Mouse (Mus musculus): ENCODE measurements around the gene Car8. TPM values are rescaled to one million over a fixed set of nuclear protein-coding genes. Genes with fewer than 3 reads are reported as not detected.
"Not testable (repeated sequence)": the region's sequence is repeated elsewhere in the genome, so short reads cannot be mapped to it uniquely, and the experiment has no call there.

Car8 gene
- polyA plus RNA-seq, 1 experiment from 2014 or later: 2.3 TPM

DNA sequence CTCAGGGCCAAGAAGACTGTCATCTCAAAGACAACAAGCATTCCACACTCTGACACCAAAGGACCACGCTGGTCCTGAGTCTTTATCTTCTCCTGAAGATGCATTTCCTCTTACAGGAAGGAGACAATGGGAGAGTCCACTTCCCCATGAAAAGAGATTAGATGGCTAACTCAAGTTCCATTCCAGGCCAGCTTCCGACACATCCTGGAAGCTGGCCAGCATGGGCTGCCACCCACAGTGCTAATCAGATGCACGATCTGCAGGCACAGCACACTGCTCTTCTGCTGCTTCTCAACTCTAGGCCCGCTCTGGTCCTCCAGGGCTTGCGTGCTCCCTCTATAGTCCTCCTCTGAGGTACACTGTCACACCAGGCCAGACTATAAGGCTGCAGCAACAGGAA, 40.8 kb downstream of the Car8 start:
- Histone ChIP-seq H3K4me1 (replicated peaks; ENCODE audit: control insufficient read depth, insufficient read depth, low read length) (no peaks in the 10 kb centered on the region), H3K36me3 (ENCODE audit: control insufficient read depth, insufficient read depth, low read length) (no peaks in the 10 kb centered on the region), H3K4me3 (ENCODE audit: low read depth, low read length) (no peak overlapping the region), H3K9me3 (ENCODE audit: control insufficient read depth, low read length) (no peaks in the 10 kb centered on the region), H3K27ac (ENCODE audit: low read depth, low read length) (no peak overlapping the region), H3K27me3 (ENCODE audit: control insufficient read depth, insufficient read depth, low read length) (no peaks in the 10 kb centered on the region), H3K4me2 (ENCODE audit: low read depth, low read length, severe bottlenecking) (no peak overlapping the region), H3K9ac (ENCODE audit: low read length) (no peak overlapping the region)
- 84% methylated on average over 5 of the region's 5 CpGs for WGBS
- ATAC-seq (replicated peaks; ENCODE audit: low FRiP score): no peak
- DNase-seq (ENCODE audit: low spot score): no peak

DNA sequence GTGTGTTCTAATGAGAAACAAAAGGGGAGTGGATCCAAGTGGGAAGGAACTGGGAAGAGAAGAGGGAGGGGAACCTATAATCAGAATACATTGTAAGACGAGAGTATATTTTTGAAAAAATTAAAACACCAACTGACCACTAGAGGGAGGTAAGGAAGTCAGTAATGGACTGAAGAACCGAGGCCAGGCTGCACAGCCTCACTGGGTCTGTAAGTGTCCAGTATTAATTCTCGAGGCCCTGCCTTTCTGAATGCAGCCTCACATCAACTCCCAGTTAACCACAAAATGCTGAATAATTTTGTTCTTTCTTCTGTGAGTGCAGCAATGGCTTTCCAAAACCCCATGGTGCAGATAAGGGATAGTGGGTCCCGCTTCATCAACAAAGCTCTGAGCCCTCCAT, 48.4 kb downstream of the Car8 start:
- Histone ChIP-seq H3K27ac (ENCODE audit: low read depth, low read length) (no peak overlapping the region), H3K9me3 (ENCODE audit: control insufficient read depth, low read length) (no peaks in the 10 kb centered on the region), H3K27me3 (ENCODE audit: control insufficient read depth, insufficient read depth, low read length) (no peaks in the 10 kb centered on the region), H3K36me3 (ENCODE audit: control insufficient read depth, insufficient read depth, low read length) (no peaks in the 10 kb centered on the region), H3K4me3 (ENCODE audit: low read depth, low read length) (no peak overlapping the region), H3K4me1 (replicated peaks; ENCODE audit: control insufficient read depth, insufficient read depth, low read length) (no peaks in the 10 kb centered on the region), H3K9ac (ENCODE audit: low read length) (no peak overlapping the region), H3K4me2 (ENCODE audit: low read depth, low read length, severe bottlenecking) (no peak overlapping the region)
- ATAC-seq (replicated peaks; ENCODE audit: low FRiP score) (no peak), DNase-seq (ENCODE audit: low spot score) (no peak)
- 75% methylated on average over 4 of the region's 4 CpGs for WGBS

DNA sequence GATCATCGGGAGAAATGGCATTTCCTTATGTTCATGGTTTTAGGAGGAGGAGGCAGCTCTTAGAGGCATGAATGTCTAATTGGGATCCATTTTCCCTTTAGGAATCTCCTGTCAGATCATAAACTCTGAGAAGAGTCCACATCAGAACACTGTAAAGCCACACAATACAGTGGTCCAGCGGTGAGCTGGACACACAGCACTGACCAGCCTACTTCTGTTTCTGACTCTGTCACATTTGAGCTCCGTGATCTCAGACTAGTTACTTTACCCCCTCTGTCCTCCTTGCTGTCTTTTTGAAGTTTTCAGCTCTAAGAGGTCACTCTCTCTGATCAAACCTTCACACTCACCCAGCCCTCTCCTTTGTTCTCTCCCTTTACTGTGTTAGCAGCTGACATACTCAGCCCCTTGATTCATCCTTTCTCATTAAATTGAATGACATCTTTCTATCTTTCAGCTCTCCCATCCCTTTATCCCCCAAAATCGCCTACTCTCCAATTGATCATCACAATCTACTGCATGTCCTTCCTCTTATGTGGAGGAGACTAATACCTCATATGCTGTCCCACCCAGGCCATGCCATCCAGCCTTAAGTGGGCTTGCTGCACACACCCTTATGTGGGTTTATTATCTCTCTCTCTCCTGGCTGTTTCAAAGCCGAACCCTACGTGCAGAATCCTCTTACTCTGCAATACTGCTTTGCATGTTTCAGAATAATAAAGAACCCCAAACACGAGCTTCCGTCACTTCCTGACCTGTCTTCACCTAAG, 51.7 kb downstream of the Car8 start:
- no peak for DNase-seq (ENCODE audit: low spot score)
- Histone ChIP-seq H3K4me1 (replicated peaks; ENCODE audit: control insufficient read depth, insufficient read depth, low read length) (no peaks in the 10 kb centered on the region), H3K27me3 (ENCODE audit: control insufficient read depth, insufficient read depth, low read length) (no peaks in the 10 kb centered on the region), H3K9ac (ENCODE audit: low read length) (no peak overlapping the region), H3K4me3 (ENCODE audit: low read depth, low read length) (no peak overlapping the region), H3K27ac (ENCODE audit: low read depth, low read length) (no peak overlapping the region), H3K36me3 (ENCODE audit: control insufficient read depth, insufficient read depth, low read length) (no peaks in the 10 kb centered on the region), H3K4me2 (ENCODE audit: low read depth, low read length, severe bottlenecking) (no peak overlapping the region), H3K9me3 (ENCODE audit: control insufficient read depth, low read length) (no peaks in the 10 kb centered on the region)
- WGBS: 85% methylated on average over 8 of the region's 8 CpGs
- no peak for ATAC-seq (replicated peaks; ENCODE audit: low FRiP score)

DNA sequence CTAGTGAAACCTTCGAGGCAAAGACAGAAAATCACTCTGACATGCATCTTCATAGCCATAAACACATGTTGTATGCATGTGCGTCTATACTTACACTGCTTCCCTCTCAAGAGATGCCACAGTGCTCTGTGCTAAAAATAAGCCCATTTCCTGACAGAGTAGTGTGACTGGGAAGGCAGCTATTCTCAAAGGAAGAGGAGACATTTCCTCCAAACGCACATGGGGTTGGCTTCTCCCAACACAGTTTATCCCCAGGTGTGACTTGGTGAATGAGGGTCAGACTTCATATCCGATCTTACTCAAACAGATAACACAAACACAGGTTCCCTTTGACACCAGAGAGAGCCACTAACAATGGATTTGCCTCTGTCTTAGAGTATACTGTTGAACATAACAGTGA, 58.3 kb downstream of the Car8 start:
- no peak overlapping the region for H3K4me3 ChIP-seq (ENCODE audit: low read depth, low read length)
- no peak for ATAC-seq (replicated peaks; ENCODE audit: low FRiP score)
- no peaks in the 10 kb centered on the region for H3K27me3 ChIP-seq (ENCODE audit: control insufficient read depth, insufficient read depth, low read length)
- H3K9me3 ChIP-seq (ENCODE audit: control insufficient read depth, low read length): no peaks in the 10 kb centered on the region
- no peak overlapping the region for H3K27ac ChIP-seq (ENCODE audit: low read depth, low read length)
- no peak overlapping the region for H3K4me2 ChIP-seq (ENCODE audit: low read depth, low read length, severe bottlenecking)
- no peaks in the 10 kb centered on the region for H3K4me1 ChIP-seq (replicated peaks; ENCODE audit: control insufficient read depth, insufficient read depth, low read length)
- no peak overlapping the region for H3K9ac ChIP-seq (ENCODE audit: low read length)
- 79% methylated on average over 4 of the region's 4 CpGs for WGBS
- H3K36me3 ChIP-seq (ENCODE audit: control insufficient read depth, insufficient read depth, low read length): no peaks in the 10 kb centered on the region
- no peak for DNase-seq (ENCODE audit: low spot score)

DNA sequence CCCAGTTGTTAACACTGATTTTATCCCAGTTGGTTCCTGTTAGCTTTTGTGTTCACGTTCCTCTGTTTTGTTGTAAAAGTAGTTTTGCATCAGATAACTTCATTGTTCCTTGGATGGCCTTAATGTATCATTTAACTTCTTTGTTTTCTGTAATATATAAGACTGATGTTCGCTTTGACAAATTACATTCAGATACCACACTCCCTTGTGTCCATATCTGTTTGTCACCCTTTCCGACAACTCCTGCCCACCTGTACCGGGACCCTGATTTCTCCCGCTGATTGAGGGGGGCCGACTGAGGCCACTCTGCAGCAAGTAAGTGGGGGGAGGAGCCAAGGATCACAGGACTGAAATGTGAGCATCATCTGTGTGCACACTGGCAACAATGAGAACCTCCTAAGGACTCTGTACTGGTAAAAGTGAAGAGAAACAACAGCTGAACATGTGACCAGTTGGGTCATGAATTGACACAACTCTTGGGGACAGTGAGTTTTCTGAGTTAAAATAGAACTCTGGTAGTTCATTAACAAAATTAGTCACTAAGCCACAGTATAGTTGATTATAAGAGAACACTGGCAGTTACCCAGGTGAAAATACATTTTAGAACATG, 84.1 kb downstream of the Car8 start:
- WGBS: 81% methylated on average over 6 of the region's 6 CpGs
- Histone ChIP-seq H3K27me3 (ENCODE audit: control insufficient read depth, insufficient read depth, low read length) (no peaks in the 10 kb centered on the region), H3K4me1 (replicated peaks; ENCODE audit: control insufficient read depth, insufficient read depth, low read length) (no peaks in the 10 kb centered on the region), H3K27ac (ENCODE audit: low read depth, low read length) (no peak overlapping the region), H3K9me3 (ENCODE audit: control insufficient read depth, low read length) (no peaks in the 10 kb centered on the region), H3K4me3 (ENCODE audit: low read depth, low read length) (no peak overlapping the region), H3K4me2 (ENCODE audit: low read depth, low read length, severe bottlenecking) (no peak overlapping the region), H3K9ac (ENCODE audit: low read length) (no peak overlapping the region), H3K36me3 (ENCODE audit: control insufficient read depth, insufficient read depth, low read length) (no peaks in the 10 kb centered on the region)
- ATAC-seq (replicated peaks; ENCODE audit: low FRiP score): no peak
- DNase-seq (ENCODE audit: low spot score): no peak

DNA sequence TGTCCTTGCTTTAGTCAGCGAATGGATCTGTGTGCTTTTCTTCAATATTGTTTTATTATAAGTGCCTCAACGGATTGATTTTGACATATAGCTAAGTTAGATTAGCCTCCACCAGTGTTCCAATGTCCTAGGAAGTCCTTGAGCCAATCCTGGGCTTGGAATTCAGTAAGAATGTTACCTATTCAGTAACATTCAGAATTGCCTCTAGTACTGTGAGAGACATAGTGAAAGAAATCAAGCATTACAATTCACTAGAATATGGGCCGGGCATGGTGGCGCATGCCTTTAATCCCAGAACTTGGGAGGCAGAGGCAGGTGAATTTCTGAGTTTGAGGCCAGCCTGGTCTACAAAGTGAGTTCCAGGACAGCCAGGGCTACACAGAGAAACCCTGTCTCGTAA, 84.9 kb downstream of the Car8 start:
- not testable (repeated sequence) for DNase-seq (ENCODE audit: low spot score); H3K9ac ChIP-seq (ENCODE audit: low read length); H3K36me3 ChIP-seq (ENCODE audit: control insufficient read depth, insufficient read depth, low read length); H3K4me3 ChIP-seq (ENCODE audit: low read depth, low read length); ATAC-seq (replicated peaks; ENCODE audit: low FRiP score); H3K9me3 ChIP-seq (ENCODE audit: control insufficient read depth, low read length); H3K27ac ChIP-seq (ENCODE audit: low read depth, low read length); H3K4me1 ChIP-seq (replicated peaks; ENCODE audit: control insufficient read depth, insufficient read depth, low read length); H3K27me3 ChIP-seq (ENCODE audit: control insufficient read depth, insufficient read depth, low read length); H3K4me2 ChIP-seq (ENCODE audit: low read depth, low read length, severe bottlenecking)
- 91% methylated on average over 5 of the region's 5 CpGs for WGBS

DNA sequence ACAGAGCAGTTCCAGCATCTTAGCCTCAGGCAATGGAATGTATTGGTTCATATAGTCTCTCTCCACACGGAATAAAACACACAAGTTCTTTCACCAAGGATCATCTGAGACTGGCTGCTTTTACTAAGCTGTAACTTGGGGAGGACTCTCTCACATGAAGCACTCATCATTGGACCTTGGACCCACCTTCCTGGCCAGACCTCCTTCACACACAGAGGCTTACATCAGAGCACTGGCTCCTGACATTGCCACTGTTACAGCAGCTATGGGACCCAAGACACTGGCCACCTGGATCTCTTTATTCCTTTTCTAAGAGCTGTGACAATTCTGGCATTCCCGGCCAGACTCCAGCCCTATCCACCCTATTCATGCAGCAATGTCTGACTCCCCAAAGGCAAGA, 101.4 kb downstream of the Car8 start:
- DNase-seq (ENCODE audit: low spot score) (no peak), ATAC-seq (replicated peaks; ENCODE audit: low FRiP score) (no peak)
- H3K4me3 ChIP-seq (ENCODE audit: low read depth, low read length): no peak overlapping the region
- H3K36me3 ChIP-seq (ENCODE audit: control insufficient read depth, insufficient read depth, low read length): no peaks in the 10 kb centered on the region
- no peak overlapping the region for H3K9ac ChIP-seq (ENCODE audit: low read length)
- no peak overlapping the region for H3K27ac ChIP-seq (ENCODE audit: low read depth, low read length)
- WGBS: 79% methylated on average over 2 of the region's 2 CpGs
- H3K9me3 ChIP-seq (ENCODE audit: control insufficient read depth, low read length): no peaks in the 10 kb centered on the region
- no peaks in the 10 kb centered on the region for H3K27me3 ChIP-seq (ENCODE audit: control insufficient read depth, insufficient read depth, low read length)
- no peak overlapping the region for H3K4me2 ChIP-seq (ENCODE audit: low read depth, low read length, severe bottlenecking)
- no peaks in the 10 kb centered on the region for H3K4me1 ChIP-seq (replicated peaks; ENCODE audit: control insufficient read depth, insufficient read depth, low read length)

DNA sequence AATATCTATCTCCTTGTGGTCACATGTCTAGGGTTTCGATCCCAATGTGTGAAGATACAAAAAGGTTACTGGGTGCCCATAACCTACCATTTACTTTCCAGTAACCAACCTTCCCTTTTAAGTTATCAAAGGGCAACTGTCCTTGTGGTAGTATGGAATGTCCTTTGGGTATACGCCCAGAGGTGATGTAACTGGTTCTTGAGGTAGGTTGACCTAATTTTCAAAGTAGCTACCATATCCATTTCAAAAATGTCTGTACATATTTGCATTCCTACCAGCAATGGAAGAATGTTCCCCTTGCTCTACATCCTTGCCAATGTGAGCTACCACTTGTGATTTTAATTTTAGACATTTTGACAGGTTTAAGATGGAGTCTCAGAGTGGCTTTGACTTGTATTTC, 106.8 kb downstream of the Car8 start:
- no peak overlapping the region for H3K27ac ChIP-seq (ENCODE audit: low read depth, low read length)
- 89% methylated on average over 2 of the region's 2 CpGs for WGBS
- no peak for DNase-seq (ENCODE audit: low spot score)
- ATAC-seq (replicated peaks; ENCODE audit: low FRiP score): no peak
- no peaks in the 10 kb centered on the region for H3K4me1 ChIP-seq (replicated peaks; ENCODE audit: control insufficient read depth, insufficient read depth, low read length)
- H3K36me3 ChIP-seq (ENCODE audit: control insufficient read depth, insufficient read depth, low read length): no peaks in the 10 kb centered on the region
- no peaks in the 10 kb centered on the region for H3K27me3 ChIP-seq (ENCODE audit: control insufficient read depth, insufficient read depth, low read length)
- H3K9me3 ChIP-seq (ENCODE audit: control insufficient read depth, low read length): no peaks in the 10 kb centered on the region
- no peak overlapping the region for H3K4me2 ChIP-seq (ENCODE audit: low read depth, low read length, severe bottlenecking)
- no peak overlapping the region for H3K4me3 ChIP-seq (ENCODE audit: low read depth, low read length)
- H3K9ac ChIP-seq (ENCODE audit: low read length): no peak overlapping the region

DNA sequence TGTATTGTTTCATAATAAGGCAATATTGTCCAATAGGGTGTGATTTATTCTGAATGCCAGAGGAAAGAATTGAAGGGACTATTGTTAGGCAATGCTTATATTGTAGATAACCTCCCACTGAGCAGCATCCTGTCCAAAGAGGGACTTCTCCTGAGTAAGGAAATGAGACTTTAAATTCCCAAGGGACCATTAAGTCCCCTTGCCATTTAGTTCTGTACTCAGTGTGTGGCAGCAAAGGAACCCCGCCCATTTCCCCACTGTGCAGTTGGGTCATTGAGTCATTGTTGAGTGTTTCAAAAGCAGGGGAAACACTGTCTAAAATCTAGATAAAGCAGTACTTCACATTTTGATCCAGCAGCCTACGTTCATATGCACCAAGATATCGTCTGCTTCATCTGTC, 125.3 kb downstream of the Car8 start:
- Histone ChIP-seq H3K4me3 (ENCODE audit: low read depth, low read length) (no peak overlapping the region), H3K27ac (ENCODE audit: low read depth, low read length) (no peak overlapping the region), H3K4me2 (ENCODE audit: low read depth, low read length, severe bottlenecking) (no peak overlapping the region), H3K27me3 (ENCODE audit: control insufficient read depth, insufficient read depth, low read length) (no peaks in the 10 kb centered on the region), H3K36me3 (ENCODE audit: control insufficient read depth, insufficient read depth, low read length) (no peaks in the 10 kb centered on the region), H3K9ac (ENCODE audit: low read length) (no peak overlapping the region), H3K4me1 (replicated peaks; ENCODE audit: control insufficient read depth, insufficient read depth, low read length) (no peaks in the 10 kb centered on the region), H3K9me3 (ENCODE audit: control insufficient read depth, low read length) (no peaks in the 10 kb centered on the region)
- ATAC-seq (replicated peaks; ENCODE audit: low FRiP score): no peak
- 85% methylated on average over 3 of the region's 3 CpGs for WGBS
- no peak for DNase-seq (ENCODE audit: low spot score)

All from forebrain, embryonic 11.5 days (tissue).